Mouse (Mus musculus): ENCODE measurements around the gene Cpox.

DNA sequence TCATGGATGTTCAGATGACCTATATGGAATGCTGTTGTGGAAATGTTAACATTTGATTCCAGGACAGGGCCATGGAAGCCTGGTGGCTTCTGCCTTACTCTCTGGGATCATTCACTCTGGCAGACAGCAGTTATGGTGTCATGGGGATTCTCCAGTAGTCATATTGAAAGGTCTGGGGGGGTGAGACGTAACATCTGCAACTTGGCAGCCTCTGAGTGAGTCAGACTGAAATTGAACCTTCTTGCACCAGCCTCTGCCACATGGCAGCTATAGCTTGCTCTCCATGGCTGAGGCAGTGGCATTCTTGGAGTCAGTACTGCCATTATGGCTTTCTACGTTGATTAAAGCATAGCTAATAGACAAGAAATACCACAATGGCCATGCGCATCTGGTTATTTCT is 26.7 kb downstream of the Cpox start:
- no peak for TF ChIP-seq CTCF (IDR thresholded peaks at IDR 0.05; ENCODE audit: low read depth)
- TF ChIP-seq EP300 (optimal IDR thresholded peaks at IDR 0.05): no peak

All from stomach, postnatal 0 days (tissue).